Mouse (Mus musculus) stomach, postnatal 0 days (tissue): ENCODE results near the gene Gm10570.

Source experiments
- CTCF ChIP-seq: IDR thresholded peaks from 2 replicates; pipeline ENCODE4 v1.5.1; 2016; ENCODE audit warnings: antibody characterized with exemption, low read depth, mild to moderate bottlenecking, moderate library complexity
- EP300 ChIP-seq: optimal IDR thresholded peaks from 2 replicates; pipeline ENCODE3; 2016; ENCODE audit warnings: antibody characterized with exemption

DNA sequence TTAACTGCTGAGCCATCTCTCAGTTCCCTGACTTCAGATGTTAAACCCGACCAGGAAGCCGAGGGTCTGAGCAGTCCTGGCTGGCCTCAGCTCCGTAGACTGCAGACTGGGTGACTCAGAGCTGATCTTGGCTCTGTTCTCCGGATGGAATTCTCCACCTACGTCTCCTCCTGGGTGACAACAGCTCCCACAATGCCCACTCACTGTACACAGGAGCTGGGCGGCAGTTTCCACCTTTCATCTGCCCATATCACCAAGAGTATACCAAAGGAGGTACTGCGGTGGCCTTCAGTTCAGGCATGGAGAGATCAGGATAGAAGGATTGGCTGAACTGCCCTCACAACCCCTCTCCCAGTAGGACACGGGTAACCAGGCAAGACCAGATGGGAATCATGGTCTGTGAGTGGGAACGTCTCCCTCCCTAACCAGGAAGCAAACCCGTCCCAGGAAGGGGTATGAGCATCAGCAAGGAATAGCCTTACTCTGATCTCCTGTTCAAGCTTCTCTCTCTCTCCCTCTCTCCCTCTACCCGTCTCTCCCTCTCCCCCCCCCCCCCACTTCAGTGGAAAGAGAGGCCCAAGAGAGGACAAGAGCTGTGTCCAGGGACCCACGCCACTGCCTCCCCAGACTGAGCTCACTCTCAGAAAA, 34.7 kb downstream of the Gm10570 start:
- no peak for TF ChIP-seq CTCF
- TF ChIP-seq EP300: no peak
